Mouse (Mus musculus): ENCODE results near the gene Mgea5. TPM values are rescaled to one million over a fixed set of nuclear protein-coding genes. Genes with fewer than 3 reads are reported as not detected.

Mgea5 gene
- polyA plus RNA-seq, 2 experiments, result 59.0 to 85.3 TPM

DNA sequence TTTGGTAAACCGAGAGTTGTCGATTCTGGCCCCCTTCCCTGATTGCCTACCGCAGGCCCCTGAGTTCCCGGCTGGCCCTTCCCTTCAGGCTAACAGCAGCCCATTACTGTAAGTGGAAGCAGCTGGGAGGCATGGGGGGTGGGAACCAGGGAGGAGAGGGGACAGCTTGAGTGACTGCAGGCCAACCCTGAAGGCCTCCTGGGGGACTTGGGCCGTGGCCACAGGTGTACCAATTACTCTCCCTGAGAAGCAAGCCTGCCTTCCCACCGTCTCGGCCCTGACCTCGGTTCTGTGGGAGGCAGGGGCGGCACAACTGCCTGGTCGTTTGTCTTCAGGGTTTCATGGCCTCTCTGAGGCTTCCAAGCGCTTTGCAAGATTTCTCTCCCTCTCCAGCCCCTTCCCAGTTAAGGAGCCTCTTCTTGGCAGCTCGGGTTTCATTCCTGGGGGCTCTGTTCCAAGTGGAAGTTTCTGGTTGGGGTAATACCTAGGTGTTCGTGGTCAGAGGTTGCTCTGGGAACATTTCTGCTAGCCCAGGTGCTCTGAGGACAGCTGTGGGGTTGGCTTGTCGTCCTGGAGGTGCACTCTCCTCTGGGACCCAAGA lies 57.9 kb downstream of the Mgea5 start:
- Histone ChIP-seq H3K9ac (ENCODE audit: low read depth, low read length, severe bottlenecking) (no peak overlapping the region), H3K4me2 (replicated peaks; ENCODE audit: low read depth, low read length, severe bottlenecking) (no peak overlapping the region; the same call in 1 of the 2 replicates), H3K9me3 (ENCODE audit: control insufficient read depth, low read length) (no peaks in the 10 kb centered on the region), H3K27ac (replicated peaks; ENCODE audit: low read depth, low read length) (0 out of 2 replicates have a peak overlapping the region, but pooled peaks have one; percentile 49), H3K27me3 (ENCODE audit: control insufficient read depth, insufficient read depth, low read length) (no peaks in the 10 kb centered on the region), H3K4me3 (replicated peaks; ENCODE audit: low read length) (no peak overlapping the region), H3K36me3 (ENCODE audit: control insufficient read depth, insufficient read depth, low read length) (no peaks in the 10 kb centered on the region), H3K4me1 (ENCODE audit: control insufficient read depth, insufficient read depth, low read length) (peaks cover 11% of the 10 kb centered on the region)
- TF ChIP-seq POLR2A (IDR thresholded peaks at IDR 0.05; ENCODE audit: borderline replicate concordance, extremely low read depth, insufficient read depth, insufficient read length), result no peak
- ATAC-seq (ENCODE audit: low FRiP score, low read depth) (peak; percentile 55), DNase-seq (ENCODE audit: low spot score) (no peak)
- 9% methylated on average over 14 of the region's 14 CpGs for WGBS

DNA sequence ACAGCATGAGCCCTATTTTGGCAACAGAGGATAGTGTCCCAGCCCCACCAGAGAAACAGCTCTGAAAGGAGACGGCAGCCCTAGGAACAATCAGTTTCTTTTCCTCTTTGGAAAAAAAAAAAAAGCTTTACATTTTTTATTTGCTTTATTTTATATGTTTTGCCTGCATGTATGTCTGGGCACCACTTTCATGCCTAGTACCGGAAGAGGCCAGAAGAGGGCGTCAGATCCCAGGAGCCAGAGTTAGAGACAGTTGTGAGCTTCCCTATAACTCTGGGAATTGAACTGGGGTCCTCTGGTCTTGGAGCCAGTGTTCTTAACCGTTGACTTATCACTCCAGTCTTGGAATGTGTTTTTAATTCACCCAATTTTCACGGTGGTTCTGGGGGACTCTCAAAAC lies 61.4 kb downstream of the Mgea5 start:
- H3K27me3 ChIP-seq (ENCODE audit: control insufficient read depth, insufficient read depth, low read length), result no peaks in the 10 kb centered on the region
- no peak overlapping the region for H3K4me2 ChIP-seq (replicated peaks; ENCODE audit: low read depth, low read length, severe bottlenecking)
- no peak overlapping the region for H3K9ac ChIP-seq (ENCODE audit: low read depth, low read length, severe bottlenecking)
- H3K9me3 ChIP-seq (ENCODE audit: control insufficient read depth, low read length), result no peaks in the 10 kb centered on the region
- no peak for ATAC-seq (ENCODE audit: low FRiP score, low read depth)
- H3K27ac ChIP-seq (replicated peaks; ENCODE audit: low read depth, low read length), result no peak overlapping the region
- DNase-seq (ENCODE audit: low spot score), result no peak
- H3K4me3 ChIP-seq (replicated peaks; ENCODE audit: low read length), result no peak overlapping the region
- 47% methylated on average over 5 of the region's 5 CpGs for WGBS
- H3K4me1 ChIP-seq (ENCODE audit: control insufficient read depth, insufficient read depth, low read length), result peaks cover 11% of the 10 kb centered on the region
- TF ChIP-seq POLR2A (IDR thresholded peaks at IDR 0.05; ENCODE audit: borderline replicate concordance, extremely low read depth, insufficient read depth, insufficient read length), result no peak
- H3K36me3 ChIP-seq (ENCODE audit: control insufficient read depth, insufficient read depth, low read length), result no peaks in the 10 kb centered on the region

- no peak for DNase-seq (ENCODE audit: low spot score)
- TF ChIP-seq POLR2A (IDR thresholded peaks at IDR 0.05; ENCODE audit: borderline replicate concordance, extremely low read depth, insufficient read depth, insufficient read length), result no peak
- no peak overlapping the region for H3K27ac ChIP-seq (replicated peaks; ENCODE audit: low read depth, low read length)
- H3K4me3 ChIP-seq (replicated peaks; ENCODE audit: low read length), result no peak overlapping the region
- no peak for ATAC-seq (ENCODE audit: low FRiP score, low read depth)
- peak overlapping the region; percentile 29; the same call in 1 of the 2 replicates for H3K4me2 ChIP-seq (replicated peaks; ENCODE audit: low read depth, low read length, severe bottlenecking)
- no peaks in the 10 kb centered on the region for H3K9me3 ChIP-seq (ENCODE audit: control insufficient read depth, low read length)
- WGBS, result 72% methylated on average over 3 of the region's 3 CpGs
- no peaks in the 10 kb centered on the region for H3K4me1 ChIP-seq (ENCODE audit: control insufficient read depth, insufficient read depth, low read length)
- H3K27me3 ChIP-seq (ENCODE audit: control insufficient read depth, insufficient read depth, low read length), result no peaks in the 10 kb centered on the region
- no peak overlapping the region for H3K9ac ChIP-seq (ENCODE audit: low read depth, low read length, severe bottlenecking)
- no peaks in the 10 kb centered on the region for H3K36me3 ChIP-seq (ENCODE audit: control insufficient read depth, insufficient read depth, low read length)
Observed at GRCm38 (mm10) chr19:45718286-45718685, 65.4 kb downstream of the Mgea5 start.

- H3K9ac ChIP-seq (ENCODE audit: low read depth, low read length, severe bottlenecking), result 0 out of 2 replicates have a peak overlapping the region, but pooled peaks have one; percentile 25
- ATAC-seq (ENCODE audit: low FRiP score, low read depth) (peak; percentile 65), DNase-seq (ENCODE audit: low spot score) (no peak)
- H3K4me1 ChIP-seq (ENCODE audit: control insufficient read depth, insufficient read depth, low read length), result no peaks in the 10 kb centered on the region
- H3K4me3 ChIP-seq (replicated peaks; ENCODE audit: low read length), result 0 out of 2 replicates have a peak overlapping the region, but pooled peaks have one; percentile 5
- no peak overlapping the region for H3K27ac ChIP-seq (replicated peaks; ENCODE audit: low read depth, low read length)
- 14% methylated on average over 16 of the region's 16 CpGs for WGBS
- H3K9me3 ChIP-seq (ENCODE audit: control insufficient read depth, low read length), result no peaks in the 10 kb centered on the region
- H3K27me3 ChIP-seq (ENCODE audit: control insufficient read depth, insufficient read depth, low read length), result no peaks in the 10 kb centered on the region
- H3K36me3 ChIP-seq (ENCODE audit: control insufficient read depth, insufficient read depth, low read length), result no peaks in the 10 kb centered on the region
- no peak for TF ChIP-seq POLR2A (IDR thresholded peaks at IDR 0.05; ENCODE audit: borderline replicate concordance, extremely low read depth, insufficient read depth, insufficient read length)
- peak overlapping the region; percentile 29 for H3K4me2 ChIP-seq (replicated peaks; ENCODE audit: low read depth, low read length, severe bottlenecking)
Observed at GRCm38 (mm10) chr19:45717493-45718220, 66.0 kb downstream of the Mgea5 start.

DNA sequence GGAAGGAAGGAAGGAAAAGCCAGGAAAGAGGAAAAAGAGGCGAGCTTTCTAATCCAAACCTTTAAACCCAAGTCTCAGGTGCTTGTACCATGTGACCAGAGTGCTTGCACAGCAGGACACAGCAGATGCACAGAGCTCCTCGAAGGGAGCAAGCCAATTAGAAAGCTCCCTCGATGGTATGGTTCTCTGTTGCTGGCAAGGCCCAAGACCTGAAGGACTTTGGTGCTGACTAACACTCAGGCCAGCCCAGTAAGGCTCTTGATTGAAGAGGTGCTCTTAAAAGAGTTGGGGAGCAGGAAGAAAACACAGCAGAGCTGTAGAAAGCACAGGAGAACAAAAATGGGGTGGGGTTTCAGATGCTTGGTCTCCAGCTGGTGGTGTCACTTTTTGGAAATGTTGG lies 74.9 kb downstream of the Mgea5 start:
- no peak overlapping the region for H3K4me2 ChIP-seq (replicated peaks; ENCODE audit: low read depth, low read length, severe bottlenecking)
- ATAC-seq (ENCODE audit: low FRiP score, low read depth), result no peak
- WGBS, result 52% methylated on average over 3 of the region's 3 CpGs
- no peaks in the 10 kb centered on the region for H3K36me3 ChIP-seq (ENCODE audit: control insufficient read depth, insufficient read depth, low read length)
- no peaks in the 10 kb centered on the region; the same call in 1 of the 2 replicates for H3K4me1 ChIP-seq (ENCODE audit: control insufficient read depth, insufficient read depth, low read length)
- H3K4me3 ChIP-seq (replicated peaks; ENCODE audit: low read length), result no peak overlapping the region
- H3K9ac ChIP-seq (ENCODE audit: low read depth, low read length, severe bottlenecking), result no peak overlapping the region
- H3K27ac ChIP-seq (replicated peaks; ENCODE audit: low read depth, low read length), result no peak overlapping the region
- no peak for TF ChIP-seq POLR2A (IDR thresholded peaks at IDR 0.05; ENCODE audit: borderline replicate concordance, extremely low read depth, insufficient read depth, insufficient read length)
- no peaks in the 10 kb centered on the region for H3K9me3 ChIP-seq (ENCODE audit: control insufficient read depth, low read length)
- H3K27me3 ChIP-seq (ENCODE audit: control insufficient read depth, insufficient read depth, low read length), result no peaks in the 10 kb centered on the region
- no peak for DNase-seq (ENCODE audit: low spot score)

Other genes with a start within 250 kb of the Mgea5 start
- gene Poll, start 223.3 kb downstream of the Mgea5 start, polyA plus RNA-seq (2012; rRNA removed), result 12.5 and 14.5 TPM in 2 replicates
- 12.3 and 14.0 TPM in 2 replicates for gene Poll, start 223.3 kb downstream of the Mgea5 start, polyA plus RNA-seq (2014; fragmentation: Nextera tagmentation; extraction: Ambion mirVana)
- 12.1 and 15.9 TPM in 2 replicates for gene Gm17018, start 223.2 kb downstream of the Mgea5 start, polyA plus RNA-seq (2012; rRNA removed)
- gene Gm17018, start 223.2 kb downstream of the Mgea5 start, polyA plus RNA-seq (2014; fragmentation: Nextera tagmentation; extraction: Ambion mirVana), result 39.6 and 41.2 TPM in 2 replicates
- gene Fbxw4, start 123.5 kb downstream of the Mgea5 start, polyA plus RNA-seq (2012; rRNA removed), result 52.2 and 94.4 TPM in 2 replicates
- gene Fbxw4, start 123.5 kb downstream of the Mgea5 start, polyA plus RNA-seq (2014; fragmentation: Nextera tagmentation; extraction: Ambion mirVana), result 5.4 and 6.6 TPM in 2 replicates
- gene Fgf8, start 40.9 kb downstream of the Mgea5 start, polyA plus RNA-seq (2012; rRNA removed), result 1.1 and 1.5 TPM in 2 replicates
- 0.29 and 0.46 TPM in 2 replicates for gene Fgf8, start 40.9 kb downstream of the Mgea5 start, polyA plus RNA-seq (2014; fragmentation: Nextera tagmentation; extraction: Ambion mirVana)
- 130 and 162 TPM in 2 replicates for gene Npm3, start 34.2 kb downstream of the Mgea5 start, polyA plus RNA-seq (2012; rRNA removed)
- 20.2 and 21.7 TPM in 2 replicates for gene Npm3, start 34.2 kb downstream of the Mgea5 start, polyA plus RNA-seq (2014; fragmentation: Nextera tagmentation; extraction: Ambion mirVana)
- gene Kcnip2, start 32.2 kb upstream of the Mgea5 start, polyA plus RNA-seq (2012; rRNA removed), result 1.3 and 1.5 TPM in 2 replicates
- 0.55 and 0.92 TPM in 2 replicates for gene Kcnip2, start 32.2 kb upstream of the Mgea5 start, polyA plus RNA-seq (2014; fragmentation: Nextera tagmentation; extraction: Ambion mirVana)
- 13.7 and 15.6 TPM in 2 replicates for gene Armh3, start 214.7 kb upstream of the Mgea5 start, polyA plus RNA-seq (2012; rRNA removed)
- gene Armh3, start 214.7 kb upstream of the Mgea5 start, polyA plus RNA-seq (2014; fragmentation: Nextera tagmentation; extraction: Ambion mirVana), result 13.6 and 15.7 TPM in 2 replicates
- gene Hps6, start 219.7 kb upstream of the Mgea5 start, polyA plus RNA-seq (2012; rRNA removed), result 4.2 and 5.1 TPM in 2 replicates
- gene Hps6, start 219.7 kb upstream of the Mgea5 start, polyA plus RNA-seq (2014; fragmentation: Nextera tagmentation; extraction: Ambion mirVana), result 5.6 and 6.0 TPM in 2 replicates

Measured in limb, embryonic 14.5 days (tissue).